Mouse (Mus musculus) ES-Bruce4 (cell line): ENCODE results near the gene Wdr59.

Experiments
- CTCF ChIP-seq: IDR thresholded peaks from one replicate; pipeline ENCODE4 v1.8.1; 2011; ENCODE audit warnings: low read depth, low read length
- EP300 ChIP-seq: IDR thresholded peaks from 2 replicates; pipeline ENCODE4 v1.6.1; 2011; ENCODE audit warnings: low read depth, low read length; ENCODE audit not compliant: insufficient read depth
- POLR2A ChIP-seq: IDR thresholded peaks from one replicate; pipeline ENCODE4 v1.8.1; 2011; ENCODE audit warnings: low read length; ENCODE audit not compliant: insufficient read depth

- TF ChIP-seq EP300 (no peak), CTCF (no peak), POLR2A (no peak)
Observed at GRCm38 (mm10) chr8:111551511-111552130, 29.7 kb upstream of the Wdr59 start.
